Mouse (Mus musculus): ENCODE measurements around the gene Thrb.

The Thrb gene

DNA sequence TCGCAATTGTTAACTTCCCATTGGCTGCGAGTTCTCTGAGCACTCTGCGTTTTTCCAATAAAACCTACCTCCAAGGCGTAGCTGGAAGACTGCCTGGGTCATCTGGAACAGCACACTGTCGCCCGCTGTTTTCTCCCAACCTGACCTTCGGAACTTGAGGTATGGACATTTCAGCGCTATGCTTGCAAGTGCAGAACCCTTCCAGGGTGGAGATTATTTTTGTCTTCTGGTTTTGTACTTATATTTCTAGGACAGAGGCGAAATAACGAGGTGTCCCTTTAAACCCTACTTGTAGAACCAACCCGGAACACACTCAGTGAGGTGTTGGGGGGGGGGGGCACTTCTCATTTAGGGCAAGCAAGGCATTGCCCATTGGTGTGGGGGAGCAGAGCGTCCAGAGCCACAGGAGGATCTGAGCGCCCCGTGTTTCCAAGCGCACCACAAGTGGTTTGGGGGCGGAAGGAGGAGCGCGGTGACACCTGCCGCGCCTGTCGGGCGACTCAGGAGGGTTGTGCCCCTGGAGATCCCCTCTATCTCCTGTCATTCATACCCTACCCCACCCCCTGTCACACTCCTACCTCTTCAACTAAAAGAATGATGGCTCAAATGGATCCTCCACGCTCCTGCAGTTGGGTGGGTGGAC, at the start of gene Thrb:
Thrb (plus strand) TSS at position 576 of the 643 bp plus-strand sequence.
- DNase-seq (ENCODE audit: low read depth, low spot score) = peak; percentile 20

DNA sequence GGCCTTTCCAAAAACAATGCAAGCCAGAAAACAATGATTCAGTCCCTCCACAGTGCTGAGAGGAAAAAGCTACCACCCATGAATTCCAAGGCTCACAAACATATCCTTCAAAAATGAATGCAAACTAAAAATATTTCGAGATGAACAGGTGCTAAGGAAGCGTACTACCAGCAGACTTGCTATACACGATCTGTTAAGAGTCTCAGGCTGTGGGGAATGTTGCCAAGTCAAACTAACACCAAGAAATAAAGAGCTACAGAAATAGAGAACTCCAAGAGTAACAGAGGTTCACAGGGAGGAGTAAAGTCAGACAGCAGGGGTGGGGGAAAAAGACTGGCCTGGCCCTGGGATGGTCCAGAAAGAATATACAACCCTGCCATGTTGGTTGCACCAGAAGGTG, 38.4 kb upstream of the Thrb start:
- no peak for DNase-seq (ENCODE audit: low read depth, low spot score)

DNA sequence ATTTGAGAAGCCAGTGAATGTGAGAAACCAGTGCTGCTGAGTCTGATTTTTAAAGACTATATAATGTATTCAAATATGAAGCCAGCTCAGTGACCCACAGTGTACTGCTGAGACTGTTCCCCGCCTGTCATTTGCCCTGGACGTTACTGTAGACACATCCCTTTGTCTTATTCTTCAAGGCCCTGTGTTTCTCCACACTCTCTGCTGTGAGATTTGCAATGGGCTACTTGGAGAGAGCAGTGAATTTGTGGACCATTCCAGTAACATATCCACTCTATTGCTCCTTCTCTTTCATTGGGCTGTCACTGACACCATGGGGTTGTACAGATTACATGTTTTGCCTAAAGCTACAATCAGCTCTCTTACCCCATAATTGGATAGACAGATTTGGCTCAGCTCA, 36.1 kb upstream of the Thrb start:
- DNase-seq (ENCODE audit: low read depth, low spot score) = no peak

DNA sequence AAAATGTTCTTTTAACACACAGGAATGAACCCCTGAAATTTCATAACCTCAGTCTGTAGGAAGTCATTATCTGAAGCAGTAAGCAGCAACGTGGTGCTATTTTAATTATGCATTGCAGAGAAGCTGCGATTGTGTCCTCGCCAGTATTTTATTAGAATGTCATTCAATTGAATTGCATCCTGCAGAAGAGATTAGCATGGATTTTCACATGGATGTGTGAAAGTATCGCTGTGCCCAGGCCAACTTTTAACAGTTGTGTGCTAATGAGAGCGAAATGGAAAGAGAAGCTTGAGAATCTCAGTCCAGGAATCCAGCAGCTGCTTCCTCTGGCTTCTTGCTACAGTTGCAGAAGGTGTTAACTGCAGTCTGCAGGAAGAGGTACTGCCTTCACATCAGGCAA, 30.8 kb upstream of the Thrb start:
- DNase-seq (ENCODE audit: low read depth, low spot score) = no peak

DNA sequence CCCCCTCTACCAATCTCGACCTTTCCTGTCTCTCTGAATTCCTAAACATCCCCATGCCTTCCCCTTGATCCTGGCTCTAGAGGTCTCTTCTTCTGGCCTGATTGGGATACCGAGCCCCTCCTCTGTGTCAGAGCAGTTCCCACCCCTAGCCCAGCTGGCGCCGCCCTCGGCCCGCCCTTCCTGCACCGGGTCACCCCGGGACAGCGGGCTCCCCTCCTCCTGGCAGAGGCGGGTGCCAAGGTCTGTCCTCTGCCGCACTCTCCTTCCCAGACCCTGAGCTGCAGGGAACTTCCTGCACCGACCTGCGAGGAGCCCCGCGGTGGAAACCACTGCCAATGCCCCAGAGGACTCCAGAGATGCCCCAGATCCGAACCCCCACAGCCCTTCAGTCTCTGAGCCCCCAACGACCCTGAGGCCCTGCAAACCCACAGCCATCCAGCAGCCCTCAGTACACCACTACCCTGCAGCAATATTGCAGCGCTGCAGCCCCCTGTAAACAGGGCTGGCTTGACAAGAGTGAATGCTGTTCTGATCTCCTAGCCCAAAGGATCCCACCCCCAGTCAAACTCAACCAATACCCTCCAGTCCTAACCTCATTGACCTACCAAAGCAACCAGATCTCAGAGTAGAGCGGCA, 27.1 kb upstream of the Thrb start:
- no peak for DNase-seq (ENCODE audit: low read depth, low spot score)

GRCm38 (mm10) chr14:17636971-17637370, 23.1 kb upstream of the Thrb start:
- no peak for DNase-seq (ENCODE audit: low read depth, low spot score)

- DNase-seq (ENCODE audit: low read depth, low spot score) = no peak
These were observed 18.3 kb upstream of the Thrb start for GRCm38 (mm10) chr14:17641770-17642169.

GRCm38 (mm10) chr14:17655084-17655483, 5.0 kb upstream of the Thrb start:
- no peak for DNase-seq (ENCODE audit: low read depth, low spot score)

- DNase-seq (ENCODE audit: low read depth, low spot score) = peak; percentile 74
These were observed 1.0 kb upstream of the Thrb start for GRCm38 (mm10) chr14:17659031-17659430.

DNA sequence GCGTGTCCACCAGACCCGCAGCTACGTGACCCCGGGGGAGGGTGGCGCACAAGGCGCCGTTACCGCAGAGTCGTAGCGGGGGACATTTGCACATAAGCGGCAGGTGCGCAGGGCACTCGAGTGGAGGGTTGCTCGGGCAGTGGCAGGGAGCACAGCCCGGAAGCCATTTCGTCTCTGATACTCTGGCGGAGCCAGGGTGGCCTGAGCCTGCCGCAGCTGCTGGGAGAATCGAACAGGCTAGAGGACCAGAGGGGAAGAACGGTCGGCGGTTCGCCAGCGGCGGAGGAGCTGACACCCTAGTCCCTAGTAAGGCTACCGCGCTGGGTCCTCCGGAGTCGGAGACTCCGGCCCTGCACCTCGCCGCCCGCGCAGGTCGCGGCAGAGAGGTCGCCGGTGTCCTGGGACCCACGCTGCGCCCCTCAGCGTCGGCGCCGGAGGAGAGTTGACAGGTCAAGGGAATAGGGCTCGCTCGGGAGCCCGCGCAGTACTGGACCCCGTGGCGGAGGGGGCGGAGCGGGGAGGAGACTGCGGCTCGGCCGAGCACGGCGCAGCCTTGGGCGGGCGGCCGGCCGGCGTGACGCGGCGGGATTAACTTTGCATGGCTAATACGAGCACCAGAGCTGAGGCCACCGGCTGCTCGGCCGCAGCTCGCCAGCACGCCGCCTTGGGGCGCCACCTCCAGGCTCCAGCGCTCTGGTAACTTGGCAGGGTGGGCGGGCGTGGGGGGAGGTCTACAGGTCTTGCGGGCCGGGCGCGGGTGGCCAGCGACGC, 453 bp downstream of the Thrb start:
- DNase-seq (ENCODE audit: low read depth, low spot score) = peak; percentile 78

DNA sequence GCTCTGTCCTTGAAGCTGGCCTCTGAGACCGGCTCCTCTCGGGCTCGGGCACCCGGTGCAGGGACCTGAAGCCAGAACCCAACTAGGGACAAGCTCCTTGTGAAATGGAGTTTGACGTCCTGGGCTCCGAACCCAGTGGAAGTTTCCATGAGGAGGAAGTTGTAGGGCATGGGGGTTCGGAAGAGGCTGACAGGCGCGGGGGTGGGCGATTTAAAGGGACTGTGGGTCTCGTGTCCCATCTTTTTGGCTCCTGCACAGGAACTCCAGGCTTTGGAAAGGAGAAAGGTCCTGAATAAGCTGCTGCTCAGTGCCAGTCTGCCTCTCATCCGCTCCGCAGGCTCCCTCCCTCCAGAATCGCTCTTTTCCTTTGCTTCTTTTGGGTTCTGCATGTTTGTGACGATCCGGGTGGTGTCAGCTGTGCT, 1.1 kb downstream of the Thrb start:
- DNase-seq (ENCODE audit: low read depth, low spot score) = peak; percentile 37

DNA sequence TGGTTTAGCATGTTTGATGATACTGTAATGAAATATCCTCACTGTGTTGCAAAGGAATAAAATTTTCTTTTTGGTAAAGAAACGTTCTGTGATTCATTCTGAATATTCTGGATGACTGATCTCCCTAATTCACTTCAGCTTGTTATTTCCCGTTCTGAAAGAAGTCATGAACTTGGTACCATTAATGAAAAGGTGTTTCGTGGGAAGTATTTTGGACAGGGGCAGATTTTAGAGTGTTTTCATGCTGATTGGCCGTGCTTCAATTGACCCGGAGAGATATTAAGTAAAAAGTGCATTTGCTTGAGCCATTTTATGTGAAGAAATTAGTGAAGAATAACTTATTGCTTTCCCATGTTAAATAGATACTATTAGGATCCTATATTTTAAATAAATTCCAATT, 2.0 kb downstream of the Thrb start:
- DNase-seq (ENCODE audit: low read depth, low spot score) = no peak

DNA sequence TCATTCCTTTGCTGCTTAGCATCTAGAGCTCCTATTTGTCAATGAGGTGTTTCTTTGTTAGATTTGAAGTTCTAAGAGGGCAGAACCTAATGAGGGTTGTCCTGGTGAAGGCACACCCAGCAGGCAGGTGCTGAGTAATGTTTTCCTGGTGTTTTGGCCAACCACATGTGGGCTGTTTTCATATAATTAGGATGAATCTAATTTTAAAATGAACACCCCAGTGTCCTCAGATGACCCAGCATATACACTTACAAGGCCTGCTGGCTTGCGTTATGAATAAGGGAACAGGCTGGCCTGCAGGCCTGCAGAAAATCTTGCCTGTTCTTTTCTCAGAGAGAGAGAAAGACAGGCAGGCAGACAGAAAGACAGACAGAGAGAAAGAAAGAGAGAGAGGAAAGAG, 14.3 kb downstream of the Thrb start:
- DNase-seq (ENCODE audit: low read depth, low spot score) = no peak

DNA sequence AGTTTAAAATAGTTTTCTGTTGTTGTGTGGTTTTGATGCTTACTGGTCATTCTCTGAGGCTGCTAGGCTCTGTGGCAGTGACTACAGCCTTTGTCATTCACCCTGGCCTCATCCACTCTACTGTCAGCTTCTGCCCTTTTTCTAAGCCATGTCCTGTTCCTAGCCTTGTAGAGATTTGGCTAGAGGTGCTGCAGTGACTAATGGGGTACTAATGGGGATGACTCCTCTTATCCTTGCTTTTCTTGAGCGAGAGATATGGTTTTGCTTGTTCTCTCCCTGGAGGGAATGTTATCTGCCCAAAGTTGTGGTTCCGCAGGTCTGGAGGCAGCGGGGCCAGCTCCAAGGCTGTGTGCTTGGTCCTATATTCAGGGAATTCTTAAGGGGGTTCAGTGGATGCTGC, 15.2 kb downstream of the Thrb start:
- DNase-seq (ENCODE audit: low read depth, low spot score) = no peak

DNA sequence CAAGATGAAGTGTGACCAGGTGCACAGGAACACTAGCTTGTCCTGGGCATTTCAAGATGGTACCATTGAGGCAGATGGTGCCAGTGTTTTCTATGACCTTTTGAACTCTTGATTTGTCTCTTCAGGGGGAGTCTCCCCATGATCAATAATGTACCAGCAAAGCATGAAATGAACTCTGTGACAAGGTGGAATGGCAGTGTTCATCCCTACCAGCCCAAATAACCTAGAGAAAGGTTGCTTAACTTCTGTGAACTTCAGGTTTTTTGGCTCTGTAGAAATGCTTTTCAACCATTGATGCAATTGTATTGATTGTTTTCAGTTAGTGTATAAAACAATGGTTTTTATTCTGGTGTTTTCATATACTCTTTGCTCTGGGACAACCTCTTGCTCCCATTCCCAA, 21.4 kb downstream of the Thrb start:
- no peak for DNase-seq (ENCODE audit: low read depth, low spot score)

- DNase-seq (ENCODE audit: low read depth, low spot score) = no peak
These were observed 24.8 kb downstream of the Thrb start for GRCm38 (mm10) chr14:17684881-17685280.

- DNase-seq (ENCODE audit: low read depth, low spot score) = no peak
These were observed 25.4 kb downstream of the Thrb start for GRCm38 (mm10) chr14:17685491-17685890.

GRCm38 (mm10) chr14:17686939-17687338, 26.9 kb downstream of the Thrb start:
- DNase-seq (ENCODE audit: low read depth, low spot score) = no peak

DNA sequence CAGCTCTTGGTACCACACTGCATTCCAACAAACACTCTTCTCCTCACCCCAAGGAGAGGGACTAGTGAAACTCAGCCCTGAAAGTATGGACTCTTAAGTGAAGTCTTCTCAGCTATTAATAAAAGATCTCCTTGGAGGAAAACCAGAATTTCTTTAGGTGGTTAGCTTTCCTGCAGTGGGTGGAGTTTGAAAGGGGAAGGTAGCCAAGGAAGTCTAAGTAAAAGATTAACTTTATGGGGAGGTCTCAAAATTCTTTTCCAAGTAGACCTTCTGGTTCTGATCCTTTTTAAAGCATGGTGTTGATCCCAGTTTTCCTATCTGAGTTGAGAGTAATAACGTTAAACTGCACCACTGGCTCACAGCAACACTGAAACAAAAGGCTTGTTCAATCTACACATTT, 31.2 kb downstream of the Thrb start:
- DNase-seq (ENCODE audit: low read depth, low spot score) = no peak

GRCm38 (mm10) chr14:17695526-17695925, 35.5 kb downstream of the Thrb start:
- no peak for DNase-seq (ENCODE audit: low read depth, low spot score)

- DNase-seq (ENCODE audit: low read depth, low spot score) = no peak
These were observed 38.0 kb downstream of the Thrb start for GRCm38 (mm10) chr14:17697920-17698632.

GRCm38 (mm10) chr14:17700228-17700627, 40.2 kb downstream of the Thrb start:
- no peak for DNase-seq (ENCODE audit: low read depth, low spot score)

Measured in retina, adult 2 months (tissue).